Mouse (Mus musculus) fibroblast of lung, adult 2 months (primary cell): ENCODE data around the gene A730049H05Rik.

Experiments used
- DNase-seq: peaks from one replicate; pipeline ENCODE4 v3.0.0-alpha.2; 2011; ENCODE audit warnings: low read depth

Gene A730049H05Rik

DNA sequence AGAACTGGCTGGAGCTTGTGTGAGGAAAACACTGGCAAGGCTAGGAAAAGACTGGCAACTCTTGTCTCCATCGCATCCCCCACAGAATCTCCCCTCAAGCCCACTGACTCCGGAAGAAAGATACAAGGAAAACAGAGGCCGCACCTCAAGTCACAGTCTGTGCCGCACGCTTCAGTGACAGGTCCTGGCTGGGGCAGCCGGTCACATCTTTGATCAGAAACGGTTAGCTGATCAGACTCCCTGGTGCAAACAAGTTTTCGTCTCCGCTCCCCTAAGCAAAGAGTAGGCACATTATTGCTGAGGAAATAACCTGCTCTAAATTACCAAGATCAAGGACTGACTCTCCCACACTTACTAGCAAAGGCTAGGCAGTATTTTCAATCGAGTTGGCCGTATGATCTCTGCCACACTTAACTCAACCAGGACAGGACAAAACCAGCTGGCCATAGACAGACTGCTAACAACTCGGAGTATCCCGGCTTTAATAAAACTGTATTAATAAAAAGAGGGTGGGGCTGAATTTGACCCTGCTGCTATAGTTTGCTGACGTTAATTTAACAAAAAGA lies 63.5 kb downstream of the A730049H05Rik start:
- no peak for DNase-seq

- DNase-seq = no peak
Measured at GRCm38 (mm10) chr6:92882446-92882845, 66.2 kb downstream of the A730049H05Rik start.

DNA sequence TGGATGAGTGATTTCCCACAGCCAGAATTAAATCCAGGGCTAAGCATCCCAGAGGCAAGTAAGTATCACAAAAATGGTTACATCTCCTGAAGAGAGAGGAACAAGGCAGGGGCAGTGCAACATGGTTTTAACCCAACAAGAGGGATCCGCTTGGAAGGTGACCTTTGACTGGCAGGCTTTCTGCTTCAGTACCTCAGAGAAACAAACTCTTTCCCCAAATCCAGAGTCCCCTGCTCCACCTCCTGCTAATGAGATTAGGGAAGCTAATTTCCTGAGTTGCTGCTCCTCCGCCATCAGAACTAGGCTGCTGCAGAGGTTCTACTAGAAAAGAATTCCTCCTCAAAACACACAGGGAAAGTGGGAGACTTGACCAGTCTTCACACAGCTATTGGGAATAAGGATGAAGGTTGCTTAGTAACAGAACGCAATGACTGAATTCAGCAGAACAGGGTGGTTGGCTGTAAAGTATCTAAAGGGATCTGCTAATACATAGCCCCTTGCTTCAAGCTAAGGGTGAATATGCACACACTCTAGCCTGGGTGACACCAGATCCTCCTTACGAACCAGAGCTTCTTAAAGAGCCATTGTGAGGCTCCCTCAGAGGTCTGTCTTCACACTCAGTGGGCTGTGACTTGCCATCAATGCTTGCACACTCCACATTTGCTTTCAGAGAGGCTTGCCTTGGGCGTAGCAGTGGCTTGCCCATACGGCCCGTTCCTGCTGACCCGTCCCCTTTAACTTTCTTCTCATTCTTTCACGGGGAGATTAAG lies 67.0 kb downstream of the A730049H05Rik start:
- DNase-seq = no peak

DNA sequence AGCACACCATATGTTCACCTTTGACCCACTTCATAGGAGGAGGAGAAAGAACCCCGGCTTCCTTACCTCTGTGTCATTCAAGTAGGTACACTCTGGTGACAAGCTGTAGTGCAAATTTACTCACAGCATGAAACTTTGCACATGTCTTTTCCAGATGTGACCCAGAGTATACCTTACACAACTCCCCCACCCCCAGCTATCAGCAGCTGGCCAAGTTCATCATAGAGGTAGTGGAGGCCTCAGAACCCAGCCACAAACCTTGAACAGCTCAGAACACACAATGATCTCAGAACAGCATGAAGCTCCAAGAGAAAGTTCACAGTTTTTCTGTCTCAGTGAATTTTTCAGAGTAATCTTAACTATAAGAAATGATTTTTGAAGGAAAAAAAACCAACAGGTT lies 75.3 kb downstream of the A730049H05Rik start:
- DNase-seq = no peak
